Mouse (Mus musculus) granulocyte monocyte progenitor cell, adult 5-6 weeks (primary cell): ENCODE measurements around the gene Sptbn4. TPM values are rescaled to one million over a fixed set of nuclear protein-coding genes. Genes with fewer than 3 reads are reported as not detected.

Source experiments
- ATAC-seq: replicated peaks from 2 replicates; pipeline ENCODE4 v1.8.0; 2016; ENCODE audit warnings: mild to moderate bottlenecking, moderate TSS enrichment, inconsistent platforms; ENCODE audit not compliant: poor library complexity, severe bottlenecking
- total RNA-seq, 2 experiments: library from RNA; stranded (forward) in 1 of 2; stranded (reverse) in 1 of 2; fragments of 200-712, 200-1000 nt in 1 of 2; fragments of >200 nt in 1 of 2; fragmentation: Nextera tagmentation in 1 of 2; gene quantifications; 2 replicates each; pipeline ENCODE4 v1.2.3; 2014 to 2017

Gene Sptbn4
- total RNA-seq, 2 experiments from 2014 or later: not detected

DNA sequence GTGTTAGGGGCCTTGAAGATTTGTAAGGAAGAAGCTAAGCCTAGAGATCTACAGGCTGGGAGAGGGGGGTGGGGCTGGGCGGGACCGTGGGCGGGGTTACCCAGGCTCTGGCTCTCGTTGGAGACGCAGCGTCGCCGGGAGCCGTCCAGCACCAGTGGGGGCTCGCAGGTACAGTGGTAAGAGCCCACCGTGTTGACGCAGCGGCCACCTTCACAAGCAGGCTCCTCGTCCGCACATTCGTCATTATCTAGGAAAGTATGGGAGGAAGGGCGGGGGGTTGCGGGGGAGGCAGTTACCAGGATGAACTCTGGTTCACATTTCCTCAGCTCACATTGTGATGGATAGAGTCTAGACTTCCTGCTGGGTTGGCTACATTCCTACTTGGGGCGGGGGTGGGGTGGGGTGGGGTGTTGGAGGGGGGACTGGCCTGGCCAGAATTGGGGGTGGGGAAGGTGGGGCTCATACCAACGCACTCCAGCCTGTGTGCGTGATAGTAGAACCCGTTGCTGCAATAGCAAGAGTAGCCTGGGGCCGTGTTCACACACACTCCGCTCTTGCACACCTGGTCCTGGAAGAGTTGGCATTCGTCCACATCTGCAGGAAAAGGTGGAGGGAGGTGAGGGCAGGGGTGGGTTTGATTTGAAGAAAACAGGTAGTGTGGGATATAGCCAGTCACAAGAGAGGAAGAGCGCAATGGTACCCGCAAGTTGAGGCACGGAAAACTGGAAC is 138.5 kb downstream of the Sptbn4 start:
- no peak for ATAC-seq

DNA sequence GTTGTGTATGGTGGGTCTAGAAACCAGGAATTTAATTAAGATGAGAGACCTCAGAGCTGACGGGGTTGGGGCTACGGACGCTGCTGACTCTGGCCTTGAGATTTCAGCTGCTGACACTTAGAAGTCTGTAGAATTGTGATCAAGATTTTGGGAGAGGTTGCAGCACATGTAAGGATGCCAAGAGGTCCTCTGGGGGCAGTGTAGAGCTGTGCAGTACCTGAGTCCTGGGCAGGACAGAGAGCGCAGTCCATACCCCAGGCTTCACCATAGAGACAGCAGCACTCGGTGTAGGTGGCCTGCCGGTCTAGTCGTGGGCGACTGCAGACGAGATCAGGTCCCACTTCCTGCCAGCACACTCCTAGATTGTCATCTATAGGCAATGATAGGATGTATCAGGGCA is 139.9 kb downstream of the Sptbn4 start:
- no peak for ATAC-seq

Other genes with a start within 250 kb of the Sptbn4 start
- 2.1 and 7.7 TPM in 2 replicates for gene Itpkc, start 219.0 kb downstream of the Sptbn4 start, total RNA-seq (2014; fragmentation: Nextera tagmentation)
- 1.8 and 2.2 TPM in 2 replicates for gene Itpkc, start 219.0 kb downstream of the Sptbn4 start, total RNA-seq (2017)
- 13.3 and 15.9 TPM in 2 replicates for gene Coq8b, start 214.7 kb downstream of the Sptbn4 start, total RNA-seq (2014; fragmentation: Nextera tagmentation)
- gene Coq8b, start 214.7 kb downstream of the Sptbn4 start, total RNA-seq (2017): 9.5 and 10.0 TPM in 2 replicates
- 1.2 and 1.3 TPM in 2 replicates for gene Numbl, start 189.3 kb downstream of the Sptbn4 start, total RNA-seq (2014; fragmentation: Nextera tagmentation)
- gene Numbl, start 189.3 kb downstream of the Sptbn4 start, total RNA-seq (2017): 0.69 and 1.1 TPM in 2 replicates
- not detected in 2 replicates for gene Ltbp4, start 110.0 kb downstream of the Sptbn4 start, total RNA-seq (2014; fragmentation: Nextera tagmentation)
- not detected in 2 replicates for gene Ltbp4, start 110.0 kb downstream of the Sptbn4 start, total RNA-seq (2017)
- gene Shkbp1, start 91.7 kb downstream of the Sptbn4 start, total RNA-seq (2014; fragmentation: Nextera tagmentation): 23.6 and 31.1 TPM in 2 replicates
- 13.9 and 18.8 TPM in 2 replicates for gene Shkbp1, start 91.7 kb downstream of the Sptbn4 start, total RNA-seq (2017)
- not detected in 2 replicates for gene Gm20479, start 90.3 kb downstream of the Sptbn4 start, total RNA-seq (2014; fragmentation: Nextera tagmentation)
- gene Gm20479, start 90.3 kb downstream of the Sptbn4 start, total RNA-seq (2017): 1.5 TPM in 1 of 2 replicates, not detected in the other
- gene Blvrb, start 292 bp upstream of the Sptbn4 start, total RNA-seq (2014; fragmentation: Nextera tagmentation): 10.4 and 12.2 TPM in 2 replicates
- gene Blvrb, start 292 bp upstream of the Sptbn4 start, total RNA-seq (2017): 6.2 and 8.6 TPM in 2 replicates
- 4.6 and 5.3 TPM in 2 replicates for gene Sertad3, start 26.1 kb upstream of the Sptbn4 start, total RNA-seq (2014; fragmentation: Nextera tagmentation)
- gene Sertad3, start 26.1 kb upstream of the Sptbn4 start, total RNA-seq (2017): 5.1 and 7.9 TPM in 2 replicates
- gene Sertad1, start 39.2 kb upstream of the Sptbn4 start, total RNA-seq (2014; fragmentation: Nextera tagmentation): 1.9 and 2.2 TPM in 2 replicates
- gene Sertad1, start 39.2 kb upstream of the Sptbn4 start, total RNA-seq (2017): 3.7 and 8.9 TPM in 2 replicates
- gene Prx, start 51.6 kb upstream of the Sptbn4 start, total RNA-seq (2014; fragmentation: Nextera tagmentation): 0.13 and 1.4 TPM in 2 replicates
- 0.52 and 0.62 TPM in 2 replicates for gene Prx, start 51.6 kb upstream of the Sptbn4 start, total RNA-seq (2017)
- gene Hipk4, start 75.6 kb upstream of the Sptbn4 start, total RNA-seq (2014; fragmentation: Nextera tagmentation): 1.4 TPM in 1 of 2 replicates, not detected in the other
- gene Hipk4, start 75.6 kb upstream of the Sptbn4 start, total RNA-seq (2017): 0.05 and 0.09 TPM in 2 replicates
- 3.8 and 10.6 TPM in 2 replicates for gene Pld3, start 105.5 kb upstream of the Sptbn4 start, total RNA-seq (2014; fragmentation: Nextera tagmentation)
- 3.8 and 6.3 TPM in 2 replicates for gene Pld3, start 105.5 kb upstream of the Sptbn4 start, total RNA-seq (2017)
- 16.9 and 18.4 TPM in 2 replicates for gene 2310022A10Rik, start 105.5 kb upstream of the Sptbn4 start, total RNA-seq (2014; fragmentation: Nextera tagmentation)
- gene 2310022A10Rik, start 105.5 kb upstream of the Sptbn4 start, total RNA-seq (2017): 4.7 and 6.6 TPM in 2 replicates
- gene Akt2, start 143.9 kb upstream of the Sptbn4 start, total RNA-seq (2014; fragmentation: Nextera tagmentation): 36.1 and 48.5 TPM in 2 replicates
- gene Akt2, start 143.9 kb upstream of the Sptbn4 start, total RNA-seq (2017): 43.7 and 45.4 TPM in 2 replicates
- not detected in 2 replicates for gene Ttc9b, start 206.2 kb upstream of the Sptbn4 start, total RNA-seq (2014; fragmentation: Nextera tagmentation)
- not detected in 2 replicates for gene Ttc9b, start 206.2 kb upstream of the Sptbn4 start, total RNA-seq (2017)
- 3.2 and 3.5 TPM in 2 replicates for gene Map3k10, start 226.9 kb upstream of the Sptbn4 start, total RNA-seq (2014; fragmentation: Nextera tagmentation)
- 4.9 and 5.0 TPM in 2 replicates for gene Map3k10, start 226.9 kb upstream of the Sptbn4 start, total RNA-seq (2017)
- 0.66 and 1.7 TPM in 2 replicates for gene Zfp607b, start 241.7 kb upstream of the Sptbn4 start, total RNA-seq (2014; fragmentation: Nextera tagmentation)
- 0.69 and 7.9 TPM in 2 replicates for gene Zfp607b, start 241.7 kb upstream of the Sptbn4 start, total RNA-seq (2017)